23 mouse cellular contexts compared by ENCODE assay signal in genomic region chr6:131411116-131411843, GRCm38 (mm10). TPM values are rescaled to one million over a fixed set of nuclear protein-coding genes. Genes with fewer than 3 reads are reported as not detected.
A peak's percentile ranks its signal among the peaks of the same experiment; 100 is the strongest.
DNase-seq lines count a peak whose midpoint lies in the region; ATAC-seq and TF ChIP-seq lines count a peak whose summit lies in the region.
"Had no signal": no experiment of that assay in that cellular context is flagged by ENCODE, and none has a peak within 500 bp of the region (broad histone marks: within the 10 kb centered on the region; RNA-seq: fewer than 3 reads in every experiment).

No protein-coding gene starts in this region.

- H3K9ac ChIP-seq in kidney, postnatal 0 days (ENCODE audit: low read depth, low read length), result no peak overlapping the region
- no peak overlapping the region for H3K9ac ChIP-seq in kidney, embryonic 14.5 days (ENCODE audit: low read depth, low read length)
- H3K9ac ChIP-seq: embryonic facial prominence, embryonic 15.5 days; forebrain, embryonic 15.5 days; limb, embryonic 15.5 days; liver, embryonic 14.5 days; neural tube, embryonic 15.5 days had no signal

- H3K4me2 ChIP-seq in kidney, postnatal 0 days (ENCODE audit: low read length), result no peak overlapping the region
- H3K4me2 ChIP-seq in kidney, embryonic 14.5 days (replicated peaks; ENCODE audit: low read depth, low read length), result no peak overlapping the region
- H3K4me2 ChIP-seq: embryonic facial prominence, embryonic 15.5 days; forebrain, embryonic 15.5 days; limb, embryonic 15.5 days; neural tube, embryonic 15.5 days had no signal

- TF ChIP-seq POLR2A in embryonic fibroblast, embryonic 13.5 days (IDR thresholded peaks at IDR 0.05; ENCODE audit: low read depth, low read length), result no peak

- H3K36me3 ChIP-seq in kidney, postnatal 0 days (ENCODE audit: insufficient read depth, low read length), result no peaks in the 10 kb centered on the region
- H3K36me3 ChIP-seq in kidney, embryonic 14.5 days (ENCODE audit: control insufficient read depth, insufficient read depth, low read length), result no peaks in the 10 kb centered on the region
- H3K36me3 ChIP-seq: embryonic facial prominence, embryonic 15.5 days; forebrain, embryonic 15.5 days; heart, embryonic 10.5 days; limb, embryonic 15.5 days; midbrain, embryonic 10.5 days; neural tube, embryonic 15.5 days had no signal

- 0 out of 2 replicates have a peak overlapping the region, but pooled peaks have one; percentile 15 for H3K27ac ChIP-seq in kidney, postnatal 0 days
- H3K27ac ChIP-seq in kidney, embryonic 14.5 days (ENCODE audit: low read depth, low read length), result no peak overlapping the region
- H3K27ac ChIP-seq in embryonic fibroblast, embryonic 13.5 days (ENCODE audit: insufficient read depth, low read length), result 0 out of 2 replicates have a peak overlapping the region, but pooled peaks have one; percentile 0
- H3K27ac ChIP-seq: embryonic facial prominence, embryonic 15.5 days; forebrain, embryonic 15.5 days; heart, embryonic 10.5 days; hindbrain, postnatal 0 days; limb, embryonic 15.5 days; liver, embryonic 14.5 days; macrophage; midbrain, embryonic 10.5 days; neural tube, embryonic 15.5 days had no signal

- no peaks in the 10 kb centered on the region for H3K4me1 ChIP-seq in kidney, postnatal 0 days (replicated peaks; ENCODE audit: insufficient read depth, low read length)
- H3K4me1 ChIP-seq in kidney, embryonic 14.5 days (ENCODE audit: control insufficient read depth, insufficient read depth, low read length), result no peaks in the 10 kb centered on the region
- H3K4me1 ChIP-seq in embryonic fibroblast, embryonic 13.5 days (ENCODE audit: control insufficient read depth, insufficient read depth, low read length), result peaks cover 4% of the 10 kb centered on the region
- H3K4me1 ChIP-seq: embryonic facial prominence, embryonic 15.5 days; forebrain, embryonic 15.5 days; heart, embryonic 10.5 days; limb, embryonic 15.5 days; midbrain, embryonic 10.5 days; neural tube, embryonic 15.5 days had no signal

- no peaks in the 10 kb centered on the region for H3K9me3 ChIP-seq in kidney, postnatal 0 days (replicated peaks; ENCODE audit: low read length)
- no peaks in the 10 kb centered on the region for H3K9me3 ChIP-seq in kidney, embryonic 14.5 days (ENCODE audit: control insufficient read depth, low read length)
- H3K9me3 ChIP-seq: embryonic facial prominence, embryonic 15.5 days; forebrain, embryonic 15.5 days; heart, embryonic 10.5 days; limb, embryonic 15.5 days; midbrain, embryonic 10.5 days; neural tube, embryonic 15.5 days had no signal

- no peak overlapping the region for H3K4me3 ChIP-seq in kidney, postnatal 0 days (replicated peaks; ENCODE audit: low read depth, low read length)
- H3K4me3 ChIP-seq in kidney, embryonic 14.5 days (ENCODE audit: low read length), result no peak overlapping the region
- no peak overlapping the region for H3K4me3 ChIP-seq in embryonic fibroblast, embryonic 13.5 days (ENCODE audit: insufficient read depth, low read length)
- H3K4me3 ChIP-seq: embryonic facial prominence, embryonic 15.5 days; forebrain, embryonic 15.5 days; heart, embryonic 10.5 days; limb, embryonic 15.5 days; midbrain, embryonic 10.5 days; neural tube, embryonic 15.5 days had no signal

- TF ChIP-seq CTCF in kidney, postnatal 0 days (IDR thresholded peaks at IDR 0.05; ENCODE audit: low read depth), result no peak
- TF ChIP-seq CTCF in embryonic fibroblast, embryonic 13.5 days (IDR thresholded peaks at IDR 0.05; ENCODE audit: borderline replicate concordance, insufficient read depth, low read length), result no peak

- ATAC-seq in kidney, postnatal 0 days (replicated peaks; ENCODE audit: low FRiP score, low read depth), result no peak
- no peak for ATAC-seq in kidney, embryonic 14.5 days (ENCODE audit: low FRiP score, low TSS enrichment)
- peak; percentile 54 for ATAC-seq in CD4-positive, CD25-positive, alpha-beta regulatory T cell, adult 4 months
- ATAC-seq: forebrain, embryonic 15.5 days; hindbrain, postnatal 0 days; intestine, postnatal 0 days; midbrain, embryonic 16.5 days had no signal

- no peaks in the 10 kb centered on the region for H3K27me3 ChIP-seq in kidney, postnatal 0 days (ENCODE audit: insufficient read depth, low read length)
- no peaks in the 10 kb centered on the region for H3K27me3 ChIP-seq in kidney, embryonic 14.5 days (ENCODE audit: control insufficient read depth, insufficient read depth, low read length)
- H3K27me3 ChIP-seq: embryonic facial prominence, embryonic 15.5 days; forebrain, embryonic 15.5 days; limb, embryonic 15.5 days; neural tube, embryonic 15.5 days had no signal

- 75% methylated on average over 6 of the region's 6 CpGs for WGBS in kidney, postnatal 0 days
- WGBS in kidney, embryonic 14.5 days, result 86% methylated on average over 6 of the region's 6 CpGs

- no peak for DNase-seq in kidney, postnatal 0 days (ENCODE audit: low spot score)
- peak; percentile 42 for DNase-seq in 416B (ENCODE audit: low read depth)
- DNase-seq in urinary bladder, adult 2 months (ENCODE audit: low spot score), result no peak
- no peak for DNase-seq in kidney, postnatal 14 days
- DNase-seq: adrenal gland, postnatal 36 days; cerebellum, adult 9-11 months; left cerebral cortex, postnatal 4 days; thymus, adult 18-20 months; thymus, postnatal 36 days had no signal

RNA-seq across cellular contexts. Expression of gene Ybx3, which starts 23.0 kb away (rescaled TPM):
- polyA plus RNA-seq in kidney, postnatal 0 days (2015; fragmentation: Nextera tagmentation; extraction: Ambion mirVana), result 51.5 and 65.9 TPM in 2 replicates
- polyA plus RNA-seq in kidney, embryonic 14.5 days (2014; fragmentation: Nextera tagmentation; extraction: Ambion mirVana), result 71.3 and 78.2 TPM in 2 replicates
- 10 to 100 TPM; 18.0 to 21.9 TPM for polyA plus RNA-seq in CD4-positive, CD25-positive, alpha-beta regulatory T cell, adult 4 months (2017; shearing (Covaris generic))
- polyA plus RNA-seq in embryonic fibroblast, embryonic 13.5 days (2011; ENCODE audit: insufficient read length, low read depth, missing spikeins), result 262 and 295 TPM in 2 replicates
- polyA plus RNA-seq in urinary bladder, adult 2 months (2012; rRNA removed), result 177 and 227 TPM in 2 replicates

RNA-seq across cellular contexts. Expression of gene Styk1, which starts 57.9 kb away (rescaled TPM):
- 3.2 and 3.6 TPM in 2 replicates for polyA plus RNA-seq in kidney, postnatal 0 days (2015; fragmentation: Nextera tagmentation; extraction: Ambion mirVana)
- polyA plus RNA-seq in kidney, embryonic 14.5 days (2014; fragmentation: Nextera tagmentation; extraction: Ambion mirVana), result 3.6 and 5.0 TPM in 2 replicates
- not detected for polyA plus RNA-seq in CD4-positive, CD25-positive, alpha-beta regulatory T cell, adult 4 months (2017; shearing (Covaris generic))
- polyA plus RNA-seq in embryonic fibroblast, embryonic 13.5 days (2011; ENCODE audit: insufficient read length, low read depth, missing spikeins), result 11.3 and 26.4 TPM in 2 replicates
- polyA plus RNA-seq in urinary bladder, adult 2 months (2012; rRNA removed), result 15.9 and 20.4 TPM in 2 replicates
- polyA plus RNA-seq: macrophage had no signal
